Mouse (Mus musculus) heart, postnatal 0 days (tissue): Measurements from ENCODE around the gene Arhgap32.

Experiments used
- CTCF ChIP-seq: IDR thresholded peaks from 2 replicates; pipeline ENCODE4 v1.5.1; 2016; ENCODE audit warnings: antibody characterized with exemption, control low read depth, low read depth
- EP300 ChIP-seq: IDR thresholded peaks from 2 replicates; pipeline ENCODE4 v1.6.1; 2016; ENCODE audit warnings: antibody characterized with exemption, low read depth

GRCm38 (mm10) chr9:32239427-32239826 lies 123.5 kb downstream of the Arhgap32 start:
- no peak for TF ChIP-seq CTCF
- TF ChIP-seq EP300: no peak
